Mouse (Mus musculus) liver (tissue): ENCODE measurements around the gene Gm3099.
"Not testable (repeated sequence)": the region's sequence is repeated elsewhere in the genome, so short reads cannot be mapped to it uniquely, and the experiment has no call there.

Source experiments
- DNase-seq: peaks from one replicate; pipeline ENCODE4 v3.0.0-alpha.2; 2020; ENCODE audit warnings: mixed read lengths

The Gm3099 gene

GRCm38 (mm10) chr14:3998094-3998493 lies at the start of gene Gm3099:
Gm3099 (plus strand) TSS chr14:3998394.
- not testable (repeated sequence) for DNase-seq

GRCm38 (mm10) chr14:3963247-3963646 lies 34.9 kb upstream of the Gm3099 start, which contains the start of gene Gm3095:
Gm3095 (plus strand) TSS chr14:3963547.
- not testable (repeated sequence) for DNase-seq

GRCm38 (mm10) chr14:4023641-4024040 lies 25.4 kb downstream of the Gm3099 start, which contains the start of gene Gm5796:
Gm5796 (plus strand) TSS chr14:4023941.
- not testable (repeated sequence) for DNase-seq
